Mouse (Mus musculus) intestine, embryonic 16.5 days (tissue): Measurements from ENCODE around the gene Syne1. TPM values are rescaled to one million over a fixed set of nuclear protein-coding genes. Genes with fewer than 3 reads are reported as not detected.

Experiments used
- ATAC-seq: fragments of 200-750 bp; cut with Nextera tagmentation; 2 replicates; pipeline ENCODE4 v1.8.0; 2017; ENCODE audit warnings: moderate TSS enrichment, moderate library complexity
- H3K27ac ChIP-seq: fragments of 300-500 bp; sonication (generic); 2 replicates; pipeline ENCODE4 v1.5.1; 2014; ENCODE audit warnings: mild to moderate bottlenecking, low read length
- H3K27me3 ChIP-seq: fragments of 300-500 bp; sonication (generic); replicated peaks from 2 replicates; pipeline ENCODE4 v1.6.1; 2014; ENCODE audit warnings: low read length, control low read depth, mixed read lengths; ENCODE audit not compliant: control insufficient read depth, insufficient read depth
- H3K36me3 ChIP-seq: fragments of 300-500 bp; sonication (generic); 2 replicates; pipeline ENCODE4 v1.6.1; 2014; ENCODE audit warnings: low read length, control low read depth; ENCODE audit not compliant: control insufficient read depth, insufficient read depth
- H3K4me1 ChIP-seq: fragments of 300-500 bp; sonication (generic); 2 replicates; pipeline ENCODE4 v1.6.1; 2014; ENCODE audit warnings: low read length, control low read depth, mixed read lengths; ENCODE audit not compliant: control insufficient read depth, insufficient read depth
- H3K4me2 ChIP-seq: fragments of 300-500 bp; sonication (generic); 2 replicates; pipeline ENCODE4 v1.6.1; 2014; ENCODE audit warnings: low read depth, low read length, control low read depth
- H3K4me3 ChIP-seq: fragments of 300-500 bp; sonication (generic); 2 replicates; pipeline ENCODE4 v1.5.1; 2014; ENCODE audit warnings: mild to moderate bottlenecking, low read length
- H3K9ac ChIP-seq: fragments of 300-500 bp; sonication (generic); 2 replicates; pipeline ENCODE4 v1.6.1; 2014; ENCODE audit warnings: low read depth, low read length
- H3K9me3 ChIP-seq: fragments of 300-500 bp; sonication (generic); 2 replicates; pipeline ENCODE4 v1.6.1; 2016; ENCODE audit warnings: low read length, control low read depth; ENCODE audit not compliant: control insufficient read depth
- WGBS: fragments of 180-500 bp; shearing (Covaris S2); extraction: QIAGEN DNeasy Blood & Tissue Kit; methylation state at CpG from one replicate; pipeline ENCODE4 v1.1.7; 2014; 5-methylcytosine and 5-hydroxymethylcytosine counted together
- polyA plus RNA-seq: library from polyadenylated mRNA; unstranded; fragments of >200 nt; fragmentation: Nextera tagmentation; extraction: Ambion mirVana; gene quantifications from 2 replicates; pipeline ENCODE4 v1.2.1, GENCODE M21; 2015

Gene Syne1
- polyA plus RNA-seq, 1 experiment from 2014 or later: 4.7 TPM

- H3K36me3 ChIP-seq: no peaks in the 10 kb centered on the region
- no peak overlapping the region for H3K4me2 ChIP-seq
- no peaks in the 10 kb centered on the region for H3K27me3 ChIP-seq
- 60% methylated on average over 6 of the region's 6 CpGs for WGBS
- no peak overlapping the region for H3K9ac ChIP-seq
- H3K4me3 ChIP-seq: no peak overlapping the region
- no peak for ATAC-seq
- H3K9me3 ChIP-seq: no peaks in the 10 kb centered on the region
- no peak overlapping the region for H3K27ac ChIP-seq
- H3K4me1 ChIP-seq: no peaks in the 10 kb centered on the region
These were observed 167.0 kb downstream of the Syne1 start for GRCm38 (mm10) chr10:5384131-5384776.

- Histone ChIP-seq H3K9ac (no peak overlapping the region), H3K27ac (no peak overlapping the region), H3K4me1 (no peaks in the 10 kb centered on the region), H3K4me3 (no peak overlapping the region), H3K36me3 (no peaks in the 10 kb centered on the region), H3K4me2 (no peak overlapping the region), H3K9me3 (no peaks in the 10 kb centered on the region), H3K27me3 (no peaks in the 10 kb centered on the region)
- WGBS: 91% methylated on average over 4 of the region's 4 CpGs
- no peak for ATAC-seq
These were observed 169.7 kb downstream of the Syne1 start for GRCm38 (mm10) chr10:5381536-5381935.

- no peaks in the 10 kb centered on the region for H3K4me1 ChIP-seq
These were observed 172.3 kb downstream of the Syne1 start for GRCm38 (mm10) chr10:5378969-5379368.

GRCm38 (mm10) chr10:5369599-5369998 is 181.7 kb downstream of the Syne1 start:
- Histone ChIP-seq H3K4me3 (no peak overlapping the region), H3K36me3 (no peaks in the 10 kb centered on the region), H3K27ac (no peak overlapping the region), H3K9me3 (no peaks in the 10 kb centered on the region), H3K9ac (no peak overlapping the region), H3K4me1 (no peaks in the 10 kb centered on the region), H3K4me2 (no peak overlapping the region), H3K27me3 (no peaks in the 10 kb centered on the region)
- WGBS: 65% methylated on average over 4 of the region's 4 CpGs
- no peak for ATAC-seq

More at GRCm38 (mm10) chr10:5378969-5379368, 172.3 kb downstream of the Syne1 start:
- Histone ChIP-seq H3K36me3 (no peaks in the 10 kb centered on the region), H3K27me3 (no peaks in the 10 kb centered on the region), H3K27ac (no peak overlapping the region), H3K9ac (no peak overlapping the region), H3K4me2 (no peak overlapping the region), H3K4me3 (no peak overlapping the region), H3K9me3 (no peaks in the 10 kb centered on the region)
- ATAC-seq: no peak
- WGBS: 78% methylated on average over 2 of the region's 2 CpGs

- H3K4me1 ChIP-seq: no peaks in the 10 kb centered on the region
- no peaks in the 10 kb centered on the region for H3K9me3 ChIP-seq
- no peak overlapping the region for H3K27ac ChIP-seq
- no peak for ATAC-seq
- H3K9ac ChIP-seq: no peak overlapping the region
- 59% methylated on average over 6 of the region's 6 CpGs for WGBS
- no peak overlapping the region for H3K4me3 ChIP-seq
- no peaks in the 10 kb centered on the region for H3K36me3 ChIP-seq
- H3K4me2 ChIP-seq: no peak overlapping the region
- no peaks in the 10 kb centered on the region for H3K27me3 ChIP-seq
These were observed 183.0 kb downstream of the Syne1 start for GRCm38 (mm10) chr10:5368266-5368665.

GRCm38 (mm10) chr10:5367465-5368011 is 183.7 kb downstream of the Syne1 start:
- Histone ChIP-seq H3K4me3 (no peak overlapping the region), H3K36me3 (no peaks in the 10 kb centered on the region), H3K9ac (no peak overlapping the region), H3K9me3 (no peaks in the 10 kb centered on the region), H3K4me1 (no peaks in the 10 kb centered on the region), H3K27me3 (no peaks in the 10 kb centered on the region), H3K27ac (no peak overlapping the region), H3K4me2 (no peak overlapping the region)
- WGBS: 42% methylated on average over 12 of the region's 12 CpGs
- ATAC-seq: no peak

GRCm38 (mm10) chr10:5360560-5360959 is 190.7 kb downstream of the Syne1 start:
- Histone ChIP-seq H3K9ac (no peak overlapping the region), H3K27ac (no peak overlapping the region), H3K9me3 (no peaks in the 10 kb centered on the region), H3K4me2 (no peak overlapping the region), H3K4me1 (no peaks in the 10 kb centered on the region), H3K36me3 (no peaks in the 10 kb centered on the region), H3K27me3 (no peaks in the 10 kb centered on the region), H3K4me3 (no peak overlapping the region)
- ATAC-seq: no peak
- 67% methylated on average over 7 of the region's 7 CpGs for WGBS

GRCm38 (mm10) chr10:5356614-5357013 is 194.7 kb downstream of the Syne1 start:
- 82% methylated on average over 5 of the region's 5 CpGs for WGBS
- no peak overlapping the region for H3K9ac ChIP-seq
- H3K4me2 ChIP-seq: no peak overlapping the region
- H3K27ac ChIP-seq: no peak overlapping the region
- no peak for ATAC-seq
- no peak overlapping the region for H3K4me3 ChIP-seq
- H3K4me1 ChIP-seq: no peaks in the 10 kb centered on the region
- H3K9me3 ChIP-seq: no peaks in the 10 kb centered on the region
- no peaks in the 10 kb centered on the region for H3K27me3 ChIP-seq
- H3K36me3 ChIP-seq: no peaks in the 10 kb centered on the region

- Histone ChIP-seq H3K27me3 (no peaks in the 10 kb centered on the region), H3K27ac (no peak overlapping the region), H3K9ac (no peak overlapping the region), H3K4me1 (no peaks in the 10 kb centered on the region), H3K4me3 (no peak overlapping the region), H3K36me3 (no peaks in the 10 kb centered on the region), H3K4me2 (no peak overlapping the region), H3K9me3 (no peaks in the 10 kb centered on the region)
- ATAC-seq: no peak
- WGBS: 92% methylated on average over 1 of the region's 1 CpGs
These were observed 197.9 kb downstream of the Syne1 start for GRCm38 (mm10) chr10:5353390-5353789.

GRCm38 (mm10) chr10:5346911-5347310 is 204.4 kb downstream of the Syne1 start:
- no peaks in the 10 kb centered on the region for H3K27me3 ChIP-seq
- no peaks in the 10 kb centered on the region for H3K36me3 ChIP-seq
- H3K27ac ChIP-seq: no peak overlapping the region
- ATAC-seq: no peak
- 62% methylated on average over 1 of the region's 1 CpGs for WGBS
- H3K9ac ChIP-seq: no peak overlapping the region
- H3K4me2 ChIP-seq: no peak overlapping the region
- H3K4me1 ChIP-seq: no peaks in the 10 kb centered on the region
- H3K9me3 ChIP-seq: no peaks in the 10 kb centered on the region
- no peak overlapping the region for H3K4me3 ChIP-seq
